10 mouse cellular contexts compared by ENCODE assay signal in the genomic region with DNA sequence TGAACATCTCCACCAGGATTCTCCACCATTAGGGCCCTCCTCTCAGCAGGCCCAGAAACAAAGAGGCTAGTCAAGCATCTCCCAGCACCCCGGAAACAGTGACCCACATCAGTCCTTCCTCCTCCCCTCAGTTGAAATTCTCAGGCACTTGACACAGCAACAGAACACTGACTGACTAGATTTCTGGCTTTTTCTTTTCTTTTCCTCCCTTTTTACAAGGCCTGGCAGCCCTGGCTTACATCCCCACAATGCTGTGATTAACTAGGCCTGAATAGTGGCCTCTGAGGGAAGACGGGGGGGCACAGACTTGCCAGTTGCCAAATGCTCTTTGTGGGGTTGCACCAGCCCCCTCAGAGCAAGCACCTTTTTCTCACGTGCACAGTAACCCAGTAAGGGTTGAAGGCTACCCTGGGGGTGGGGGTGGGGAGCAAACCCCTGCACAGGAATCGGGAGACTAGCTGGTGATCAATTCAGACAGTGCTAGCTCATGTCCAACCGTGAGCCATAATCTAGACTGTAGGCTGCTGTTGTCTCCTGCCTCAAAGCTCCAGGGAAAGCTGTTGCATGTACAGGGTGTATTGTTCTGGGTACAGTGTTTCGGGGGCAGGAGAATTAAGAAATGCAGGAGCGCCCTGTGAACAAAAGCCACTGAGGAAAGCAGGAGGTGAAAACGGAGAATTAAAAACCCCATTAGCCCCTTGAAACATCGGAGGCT. TPM values are rescaled to one million over a fixed set of nuclear protein-coding genes. Genes with fewer than 3 reads are reported as not detected.
DNase-seq lines count a peak whose midpoint lies in the region; ATAC-seq and TF ChIP-seq lines count a peak whose summit lies in the region.
"Had no signal": no experiment of that assay in that cellular context is flagged by ENCODE, and none has a peak within 500 bp of the region (broad histone marks: within the 10 kb centered on the region; RNA-seq: fewer than 3 reads in every experiment).

No protein-coding gene starts in this region.

- no peak overlapping the region for H3K4me3 ChIP-seq in hindbrain, embryonic 13.5 days
- H3K4me3 ChIP-seq in midbrain, embryonic 10.5 days, result no peak overlapping the region

- 38% methylated on average over 9 of the region's 9 CpGs for WGBS in hindbrain, embryonic 13.5 days
- 56% methylated on average over 9 of the region's 9 CpGs for WGBS in midbrain, embryonic 10.5 days

- H3K9ac ChIP-seq in hindbrain, embryonic 13.5 days, result no peak overlapping the region

- peaks cover 8% of the 10 kb centered on the region for H3K4me1 ChIP-seq in hindbrain, embryonic 13.5 days (replicated peaks)
- peaks cover 15% of the 10 kb centered on the region for H3K4me1 ChIP-seq in midbrain, embryonic 10.5 days

- no peak for TF ChIP-seq CTCF in brain, embryonic 14.5 days (IDR thresholded peaks at IDR 0.05; ENCODE audit: borderline replicate concordance, extremely low read depth, insufficient read depth, insufficient read length)

- peak overlapping the region; percentile 70 for H3K27ac ChIP-seq in hindbrain, embryonic 13.5 days
- H3K27ac ChIP-seq in midbrain, embryonic 10.5 days (replicated peaks), result peak overlapping the region; percentile 78

- TF ChIP-seq POLR2A in brain, embryonic 14.5 days (IDR thresholded peaks at IDR 0.05; ENCODE audit: borderline replicate concordance, extremely low read depth, insufficient read depth, insufficient read length, poor library complexity, severe bottlenecking), result no peak

- no peaks in the 10 kb centered on the region for H3K36me3 ChIP-seq in hindbrain, embryonic 13.5 days
- H3K36me3 ChIP-seq in midbrain, embryonic 10.5 days, result no peaks in the 10 kb centered on the region

- no peak overlapping the region for H3K4me2 ChIP-seq in hindbrain, embryonic 13.5 days

- ATAC-seq in hindbrain, embryonic 13.5 days (ENCODE audit: low FRiP score), result no peak
- ATAC-seq in megakaryocyte, adult 5-6 weeks (ENCODE audit: poor library complexity, severe bottlenecking), result no peak
- ATAC-seq: activated CD4-positive, CD25-positive, alpha-beta regulatory T cell, adult 4 months; inflammation-experienced regulatory T-cells, adult 6 months had no signal

- H3K27me3 ChIP-seq in hindbrain, embryonic 13.5 days, result no peaks in the 10 kb centered on the region
- H3K27me3 ChIP-seq in midbrain, embryonic 10.5 days (ENCODE audit: low read depth, poor library complexity, severe bottlenecking), result no peaks in the 10 kb centered on the region

- peak; percentile 14 for DNase-seq in Muller cell, postnatal 12 days (ENCODE audit: inconsistent ontology term)
- DNase-seq in brain, embryonic 14.5 days (ENCODE audit: low read depth), result peak; percentile 77
- no peak for DNase-seq in midbrain, embryonic 10.5 days (ENCODE audit: low spot score)
- no peak for DNase-seq in liver
- DNase-seq in urinary bladder, postnatal 10 days (ENCODE audit: low spot score), result no peak
- DNase-seq: lung, adult 18-20 months had no signal

- H3K9me3 ChIP-seq in hindbrain, embryonic 13.5 days, result no peaks in the 10 kb centered on the region
- H3K9me3 ChIP-seq in midbrain, embryonic 10.5 days (replicated peaks), result no peaks in the 10 kb centered on the region

RNA-seq across cellular contexts. Expression of gene Mettl16, which starts 19.1 kb away (rescaled TPM):
- polyA plus RNA-seq in brain, embryonic 14.5 days (2012; rRNA removed), result 13.5 and 18.5 TPM in 2 replicates
- polyA plus RNA-seq in hindbrain, embryonic 13.5 days (2015; fragmentation: Nextera tagmentation; extraction: Ambion mirVana), result 53.8 and 55.4 TPM in 2 replicates
- 63.3 and 71.6 TPM in 2 replicates for polyA plus RNA-seq in midbrain, embryonic 10.5 days (2016; fragmentation: Nextera tagmentation; extraction: Ambion mirVana)
- total RNA-seq in megakaryocyte, adult 5-6 weeks (2015), result 3.5 and 6.2 TPM in 2 replicates
- total RNA-seq in megakaryocyte, adult 5-6 weeks (2017), result 10.2 and 12.5 TPM in 2 replicates

RNA-seq across cellular contexts. Expression of gene Pafah1b1, which starts 27.0 kb away (rescaled TPM):
- 103 and 130 TPM in 2 replicates for polyA plus RNA-seq in brain, embryonic 14.5 days (2012; rRNA removed)
- 62.2 and 75.3 TPM in 2 replicates for polyA plus RNA-seq in hindbrain, embryonic 13.5 days (2015; fragmentation: Nextera tagmentation; extraction: Ambion mirVana)
- 53.0 and 56.1 TPM in 2 replicates for polyA plus RNA-seq in midbrain, embryonic 10.5 days (2016; fragmentation: Nextera tagmentation; extraction: Ambion mirVana)
- total RNA-seq in megakaryocyte, adult 5-6 weeks (2015), result 53.1 and 57.4 TPM in 2 replicates
- 58.7 and 64.4 TPM in 2 replicates for total RNA-seq in megakaryocyte, adult 5-6 weeks (2017)

Comparison
In these comparisons a context has a peak if more than half of its experiments do, and no peak if none do; other contexts are left out.
1. DNase-seq: peak in Muller cell, postnatal 12 days (single experiment) and brain, embryonic 14.5 days (single experiment); none in midbrain, embryonic 10.5 days (single experiment), liver (single experiment) and urinary bladder, postnatal 10 days (single experiment).